Mouse (Mus musculus) heart, embryonic 12.5 days (tissue): ENCODE measurements around the gene Hoxd12. TPM values are rescaled to one million over a fixed set of nuclear protein-coding genes. Genes with fewer than 3 reads are reported as not detected.

ENCODE experiments used
- microRNA counts: library from miRNA; unstranded; fragments of <30 nt; microRNA quantifications from one replicate; lab custom pipeline; 2017
- microRNA-seq: library from miRNA; unstranded; fragments of <30 nt; microRNA quantifications from one replicate; pipeline ENCODE4, GENCODE M21; 2017
- polyA plus RNA-seq: library from polyadenylated mRNA; unstranded; fragments of >200 nt; fragmentation: Nextera tagmentation; extraction: Ambion mirVana; gene quantifications from 2 replicates; pipeline ENCODE4 v1.2.1, GENCODE M21; 2016

The Hoxd12 gene
- polyA plus RNA-seq, 1 experiment from 2014 or later = 0.15 TPM

MicroRNA genes within 50 kb of the gene (microRNA counts, 519-probe panel; counts per million panel counts)
- not detected for microRNA mmu-miR-10b (lab: Ali Mortazavi, UCI)

Small RNA genes lying within 50 kb of the gene (microRNA-seq; reads per million reads assigned to microRNA genes)
- gene Gm44463 (not detected), gene Mir10b (364 reads per million, percentile 69 among the genes with 10 or more reads in this experiment)

Other genes with a start within 250 kb of the Hoxd12 start
- 28.0 and 30.6 TPM in 2 replicates for gene Lnpk, start 95.6 kb upstream of the Hoxd12 start, polyA plus RNA-seq
- gene Evx2, start 15.5 kb upstream of the Hoxd12 start, polyA plus RNA-seq = not detected in 2 replicates
- gene Hoxd13, start 6.7 kb upstream of the Hoxd12 start, polyA plus RNA-seq = 0.09 and 0.12 TPM in 2 replicates
- not detected in 2 replicates for gene Hoxd11, start 4.5 kb downstream of the Hoxd12 start, polyA plus RNA-seq
- gene Hoxd10, start 16.9 kb downstream of the Hoxd12 start, polyA plus RNA-seq = 0.10 TPM in 1 of 2 replicates, not detected in the other
- 0.08 TPM in 1 of 2 replicates, not detected in the other for gene Hoxd9, start 22.7 kb downstream of the Hoxd12 start, polyA plus RNA-seq
- gene Hoxd8, start 29.6 kb downstream of the Hoxd12 start, polyA plus RNA-seq = 0.10 and 0.37 TPM in 2 replicates
- gene Hoxd3, start 36.9 kb downstream of the Hoxd12 start, polyA plus RNA-seq = 2.5 and 3.1 TPM in 2 replicates
- gene Hoxd4, start 36.9 kb downstream of the Hoxd12 start, polyA plus RNA-seq = 0.19 TPM in 1 of 2 replicates, not detected in the other
- gene Gm28230, start 51.7 kb downstream of the Hoxd12 start, polyA plus RNA-seq = 0.08 TPM in 1 of 2 replicates, not detected in the other
- not detected in 2 replicates for gene Hoxd1, start 88.0 kb downstream of the Hoxd12 start, polyA plus RNA-seq
- 154 and 168 TPM in 2 replicates for gene Mtx2, start 150.8 kb downstream of the Hoxd12 start, polyA plus RNA-seq